Mouse (Mus musculus) Patski (cell line): ENCODE results near the gene Ubl7. TPM values are rescaled to one million over a fixed set of nuclear protein-coding genes. Genes with fewer than 3 reads are reported as not detected.

ENCODE experiments used
- ATAC-seq: fragments of 100-300 bp; one replicate; pipeline ENCODE4 v1.8.0; 2021
- CTCF ChIA-PET: fragments of 350-600 bp; sonication (Branson Sonifier 250); formaldehyde crosslinking; loops from one replicate; lab custom pipeline; 2022; ENCODE audit warnings: inconsistent platforms; lab: Charles Lee
- POLR2A ChIA-PET: fragments of 350-600 bp; sonication (Branson Sonifier 250); formaldehyde crosslinking; loops from one replicate; lab custom pipeline; 2022; ENCODE audit warnings: antibody characterized with exemption, inconsistent platforms; lab: Charles Lee
- DNase-seq: peaks from one replicate; pipeline ENCODE4 v3.0.0-alpha.2; 2011; ENCODE audit warnings: low read depth, low spot score
- H3K27me3 ChIP-seq: fragments of 371-371 bp; one replicate; pipeline ENCODE4 v1.5.1; 2021
- CTCF ChIP-seq: fragments of 100-300 bp; IDR thresholded peaks from one replicate; pipeline ENCODE4 v1.5.1; 2021
- in situ Hi-C: fragments of 300-500 bp; cut with MboI; formaldehyde crosslinking; loops from 3 replicates; pipeline ENCODE4 v1.11.1; 2018; ENCODE audit warnings: low pct_unique_long_range_greater_than_20kb, mixed read lengths
- polyA plus RNA-seq: library from polyadenylated mRNA; unstranded; gene quantifications from one replicate; pipeline ENCODE4 v1.2.3, GENCODE M21; 2021

The Ubl7 gene
- polyA plus RNA-seq, 1 experiment from 2014 or later = 87.3 TPM

DNA sequence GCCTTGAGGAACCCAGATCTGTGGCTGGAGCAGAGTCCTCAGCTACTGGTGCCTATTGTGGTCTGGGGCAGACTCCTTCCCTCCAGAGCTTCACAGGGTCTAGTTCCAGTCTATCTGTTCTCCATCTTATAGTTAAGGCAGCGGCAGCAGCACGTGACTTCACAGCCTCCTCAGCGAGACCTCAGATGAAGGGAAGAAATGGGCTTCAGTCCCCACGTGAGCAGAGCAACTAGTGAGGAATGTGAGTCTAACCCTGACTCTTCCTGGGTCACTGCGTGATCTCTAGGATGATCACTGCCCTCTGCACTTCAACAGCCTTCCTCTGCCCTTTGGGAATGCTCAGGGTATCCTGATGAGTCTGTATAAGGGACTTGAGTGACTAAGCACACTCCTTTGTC is 53.2 kb downstream of the Ubl7 start:
- DNase-seq = no peak
- POLR2A ChIA-PET = no interaction called here
- in situ Hi-C loops = no loop called here
- CTCF ChIA-PET = no interaction called here
- H3K27me3 ChIP-seq = no peaks in the 10 kb centered on the region
- ATAC-seq = no peak
- no peak for TF ChIP-seq CTCF

- TF ChIP-seq CTCF = no peak
- H3K27me3 ChIP-seq = no peaks in the 10 kb centered on the region
- ChIA-PET POLR2A (no interaction called here), CTCF (interaction anchor here (0.9 to 1.2 kb wide), 2 partner anchors 10 to 29 kb away, joined by 3 to 4 read pairs; no protein-coding TSS in a partner anchor)
- DNase-seq (no peak), ATAC-seq (no peak)
- in situ Hi-C loops = no loop called here
Observed at GRCm38 (mm10) chr9:57964528-57965250, 53.9 kb downstream of the Ubl7 start.

- ChIA-PET CTCF (interaction anchor here (0.9 to 1.2 kb wide), 2 partner anchors 9 to 30 kb away, joined by 3 to 4 read pairs; no protein-coding TSS in a partner anchor), POLR2A (no interaction called here)
- no peak for TF ChIP-seq CTCF
- DNase-seq = no peak
- in situ Hi-C loops = no loop called here
- ATAC-seq = no peak
- no peaks in the 10 kb centered on the region for H3K27me3 ChIP-seq
Observed at GRCm38 (mm10) chr9:57965281-57966185, 54.8 kb downstream of the Ubl7 start.

- TF ChIP-seq CTCF = no peak
- DNase-seq (no peak), ATAC-seq (no peak)
- ChIA-PET CTCF (interaction anchor here (0.9 to 1.7 kb wide), 2 partner anchors 20 to 32 kb away, joined by 3 to 5 read pairs; no protein-coding TSS in a partner anchor), POLR2A (no interaction called here)
- no peaks in the 10 kb centered on the region for H3K27me3 ChIP-seq
- in situ Hi-C loops = no loop called here
Observed at GRCm38 (mm10) chr9:57967237-57967960, 56.6 kb downstream of the Ubl7 start.

GRCm38 (mm10) chr9:57968166-57968771 is 57.5 kb downstream of the Ubl7 start:
- no peaks in the 10 kb centered on the region for H3K27me3 ChIP-seq
- in situ Hi-C loops = no loop called here
- DNase-seq (no peak), ATAC-seq (no peak)
- CTCF ChIA-PET = interaction anchor here (1.7 kb wide), 1 partner anchor 33 kb away, joined by 5 read pairs; no protein-coding TSS in a partner anchor
- TF ChIP-seq CTCF = no peak
- POLR2A ChIA-PET = no interaction called here

GRCm38 (mm10) chr9:57968783-57969542 is 58.2 kb downstream of the Ubl7 start:
- no peaks in the 10 kb centered on the region for H3K27me3 ChIP-seq
- DNase-seq (no peak), ATAC-seq (no peak)
- in situ Hi-C loops = no loop called here
- ChIA-PET POLR2A (no interaction called here), CTCF (no interaction called here)
- TF ChIP-seq CTCF = no peak

GRCm38 (mm10) chr9:57969736-57970495 is 59.1 kb downstream of the Ubl7 start:
- ATAC-seq = no peak
- no peak for DNase-seq
- TF ChIP-seq CTCF = no peak
- no peaks in the 10 kb centered on the region for H3K27me3 ChIP-seq
- in situ Hi-C loops = no loop called here
- ChIA-PET POLR2A (no interaction called here), CTCF (no interaction called here)

DNA sequence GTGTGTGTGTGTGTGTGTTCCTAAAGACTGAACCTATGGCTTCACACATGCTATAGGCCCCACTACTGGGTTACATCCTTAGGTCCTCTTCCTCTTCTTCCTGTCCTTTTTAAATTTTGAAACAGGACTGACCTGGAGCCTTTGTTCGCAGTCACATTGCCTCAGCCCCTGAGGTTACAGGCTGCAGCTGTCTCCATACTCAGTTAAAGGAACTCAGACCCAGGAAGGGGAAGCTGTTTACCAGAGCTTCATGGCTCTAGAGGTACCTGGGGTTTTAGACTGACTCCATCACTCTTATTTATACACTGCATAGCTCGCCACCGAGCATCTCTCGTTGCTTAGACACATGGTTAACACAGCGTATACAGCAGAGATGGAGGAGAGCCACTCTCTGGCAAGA is 60.6 kb downstream of the Ubl7 start:
- ATAC-seq (no peak), DNase-seq (no peak)
- in situ Hi-C loops = no loop called here
- ChIA-PET POLR2A (no interaction called here), CTCF (interaction anchor here (1.1 to 2.4 kb wide), 3 partner anchors 25 to 35 kb away, joined by 3 to 8 read pairs (median 5); no protein-coding TSS in a partner anchor)
- no peaks in the 10 kb centered on the region for H3K27me3 ChIP-seq
- TF ChIP-seq CTCF = no peak
